In genomic region chr2:17718281-17718680, GRCm38 (mm10) we compare ENCODE assay signal across 17 mouse cellular contexts.
"Had no signal": no experiment of that assay in that cellular context is flagged by ENCODE, and none has a peak within 500 bp of the region (broad histone marks: within the 10 kb centered on the region; RNA-seq: fewer than 3 reads in every experiment).

No protein-coding gene starts in this region.

- H3K36me3 ChIP-seq: intestine, embryonic 15.5 days; liver, embryonic 12.5 days; liver, embryonic 15.5 days; neural tube, embryonic 12.5 days; neural tube, embryonic 15.5 days; stomach, embryonic 15.5 days had no signal

- H3K27me3 ChIP-seq: intestine, embryonic 15.5 days; liver, embryonic 12.5 days; liver, embryonic 15.5 days; neural tube, embryonic 12.5 days; neural tube, embryonic 15.5 days; stomach, embryonic 15.5 days had no signal

- ATAC-seq: intestine, embryonic 15.5 days; liver, embryonic 12.5 days had no signal

- H3K9me3 ChIP-seq: intestine, embryonic 15.5 days; liver, embryonic 12.5 days; liver, embryonic 15.5 days; neural tube, embryonic 12.5 days; neural tube, embryonic 15.5 days; stomach, embryonic 15.5 days had no signal

- DNase-seq: kidney, adult 18-20 months; kidney, adult 9 months; kidney, postnatal 14 days; kidney, postnatal 4 days; lung, embryonic 14.5 days; midbrain, embryonic 14.5 days; retina, postnatal 1 day; right cerebral cortex, postnatal 25 days; spleen, adult 18-20 months; thymus, postnatal 36 days had no signal

- H3K4me1 ChIP-seq: intestine, embryonic 15.5 days; liver, embryonic 12.5 days; liver, embryonic 15.5 days; neural tube, embryonic 12.5 days; stomach, embryonic 15.5 days had no signal

- H3K9ac ChIP-seq: intestine, embryonic 15.5 days; liver, embryonic 12.5 days; liver, embryonic 15.5 days; lung, embryonic 14.5 days; neural tube, embryonic 12.5 days; neural tube, embryonic 15.5 days; stomach, embryonic 15.5 days had no signal

- H3K4me3 ChIP-seq: intestine, embryonic 15.5 days; liver, embryonic 12.5 days; liver, embryonic 15.5 days; neural tube, embryonic 12.5 days; neural tube, embryonic 15.5 days; stomach, embryonic 15.5 days had no signal

- H3K27ac ChIP-seq: intestine, embryonic 15.5 days; liver, embryonic 12.5 days; liver, embryonic 15.5 days; neural tube, embryonic 12.5 days; neural tube, embryonic 15.5 days; stomach, embryonic 15.5 days had no signal

- H3K4me2 ChIP-seq: intestine, embryonic 15.5 days; liver, embryonic 12.5 days; liver, embryonic 15.5 days; lung, embryonic 14.5 days; midbrain, embryonic 11.5 days; neural tube, embryonic 12.5 days; neural tube, embryonic 15.5 days; stomach, embryonic 15.5 days had no signal
